Mouse (Mus musculus): ENCODE data around the gene Gid8.

Gid8 gene

DNA sequence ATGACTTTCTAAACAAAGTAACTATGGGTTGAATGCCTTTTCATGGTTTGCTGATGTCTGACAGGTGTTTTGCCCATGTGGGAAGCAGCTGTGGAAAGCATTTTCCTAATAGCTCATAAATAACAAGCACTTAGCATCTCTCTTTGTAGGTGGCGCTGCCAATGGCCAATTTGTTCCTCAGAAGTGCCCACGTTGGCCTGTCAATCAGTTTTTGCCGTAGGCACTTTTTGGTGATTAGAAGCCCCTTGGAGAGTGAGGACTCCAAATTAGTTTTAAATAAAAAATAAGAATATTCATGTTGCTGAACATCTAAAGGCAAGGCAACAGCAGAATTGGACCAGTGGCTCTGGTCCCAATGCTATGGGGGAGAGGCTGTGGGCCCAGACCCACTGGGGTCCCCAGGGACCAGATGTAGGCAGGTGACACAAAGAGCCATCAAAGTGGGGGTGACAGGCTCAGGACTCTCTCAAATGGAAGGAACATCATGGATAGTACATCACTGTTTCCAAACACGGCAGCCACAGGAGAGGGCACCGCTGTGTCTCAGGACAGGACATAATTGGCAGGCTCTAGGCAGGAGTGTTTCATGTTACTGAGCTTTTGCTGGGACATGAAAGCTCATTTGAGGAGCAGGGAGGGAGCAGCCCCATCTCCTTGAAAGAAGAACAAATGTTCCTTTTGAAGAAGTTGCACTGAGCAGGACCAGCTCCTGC lies 45.2 kb downstream of the Gid8 start:
- no peak for DNase-seq

DNA sequence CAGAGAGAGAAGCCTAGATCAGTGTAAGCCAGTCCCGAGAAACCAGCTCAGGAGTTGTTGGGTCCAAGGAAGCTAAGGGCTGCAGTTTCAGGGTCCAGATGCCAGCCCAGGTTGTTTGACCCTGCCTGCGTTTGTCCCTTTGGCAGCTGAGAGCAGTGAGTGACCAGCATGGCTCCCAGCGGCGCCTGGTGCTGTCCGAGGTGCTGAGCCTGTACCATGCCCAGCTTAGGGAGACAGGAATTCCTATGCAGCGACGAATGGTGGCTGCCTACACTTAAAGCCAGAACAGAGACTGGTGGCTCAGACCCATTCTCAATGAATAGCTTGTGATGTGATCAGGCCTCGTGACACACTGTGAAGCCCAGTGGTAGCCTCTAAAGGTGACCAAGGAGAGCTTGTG lies 46.0 kb downstream of the Gid8 start:
- DNase-seq = peak in 1 of 2 experiments; percentile 57

DNA sequence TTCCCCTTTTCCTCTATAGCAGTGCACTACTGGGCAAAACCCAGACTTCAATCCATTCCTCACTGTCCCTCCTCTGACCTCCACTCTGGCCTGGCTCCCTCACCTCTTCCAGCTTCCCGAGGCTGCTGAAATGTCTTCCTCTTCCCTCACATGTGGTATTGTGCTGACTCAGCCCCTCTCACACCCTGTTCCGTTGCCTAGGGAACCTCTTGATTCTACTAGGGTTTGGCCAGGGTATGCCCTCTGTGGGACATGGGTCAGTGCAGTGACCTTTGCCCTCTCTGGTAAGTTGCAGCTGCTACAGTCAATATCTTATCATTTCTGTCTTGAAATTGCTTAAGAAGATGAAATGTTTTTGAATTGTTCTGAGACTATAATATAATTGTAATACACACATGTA lies 46.9 kb downstream of the Gid8 start:
- no peak for DNase-seq

DNA sequence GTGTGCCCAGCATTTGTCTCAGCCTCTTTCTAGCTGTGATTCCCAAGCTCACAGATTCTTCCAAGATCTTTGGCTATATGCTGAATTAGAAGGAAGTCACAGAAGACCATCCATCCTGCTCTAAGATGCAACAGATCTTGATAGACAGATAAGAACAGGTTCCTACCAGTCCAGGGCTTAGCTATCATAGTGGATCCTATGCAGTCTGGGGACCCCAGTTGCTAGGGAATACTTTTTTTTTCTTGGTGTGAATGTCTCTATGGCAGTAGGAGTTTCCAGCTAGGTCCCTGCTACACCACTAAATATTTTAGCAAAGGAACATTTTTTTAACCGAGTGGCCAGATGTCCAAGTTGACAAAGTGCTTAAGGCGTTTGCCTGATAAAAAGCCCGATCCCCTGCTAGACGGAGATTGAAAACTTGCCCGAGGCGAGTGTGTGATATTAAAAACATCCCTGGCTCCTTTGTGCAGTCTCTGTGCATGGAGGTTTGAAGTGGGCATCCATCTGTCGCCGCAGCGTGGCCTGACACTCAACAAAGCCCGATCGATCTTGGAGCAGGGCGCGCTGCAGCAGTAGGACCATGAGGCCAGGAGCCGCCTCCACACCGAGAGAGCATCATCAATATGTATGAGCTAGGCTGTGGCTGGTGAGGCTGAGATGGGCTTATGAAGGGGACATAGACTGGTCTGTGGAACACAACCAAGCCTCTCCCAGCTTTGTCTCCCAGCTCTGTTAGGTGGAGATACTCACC lies 48.8 kb downstream of the Gid8 start:
- no peak for DNase-seq

DNA sequence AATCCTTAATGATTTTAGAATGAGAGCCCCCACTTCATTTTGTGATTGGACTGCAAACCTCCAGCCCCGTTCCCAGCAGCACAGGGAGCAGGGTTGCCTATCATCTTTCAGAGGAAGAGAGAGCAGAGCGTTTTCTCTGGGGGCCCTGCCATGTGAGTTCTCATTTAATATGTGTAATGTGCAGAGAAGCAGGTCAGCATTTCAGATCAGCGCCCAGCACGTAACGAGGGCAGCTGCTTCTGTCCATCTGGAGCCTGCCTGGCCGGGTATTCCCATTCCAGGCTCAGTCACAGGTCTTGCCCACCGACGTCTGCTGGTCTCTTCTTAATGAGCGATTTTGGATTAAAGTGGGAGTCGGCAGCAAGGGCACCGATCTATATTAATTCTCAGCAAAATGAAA lies 55.1 kb downstream of the Gid8 start:
- DNase-seq = no peak

DNA sequence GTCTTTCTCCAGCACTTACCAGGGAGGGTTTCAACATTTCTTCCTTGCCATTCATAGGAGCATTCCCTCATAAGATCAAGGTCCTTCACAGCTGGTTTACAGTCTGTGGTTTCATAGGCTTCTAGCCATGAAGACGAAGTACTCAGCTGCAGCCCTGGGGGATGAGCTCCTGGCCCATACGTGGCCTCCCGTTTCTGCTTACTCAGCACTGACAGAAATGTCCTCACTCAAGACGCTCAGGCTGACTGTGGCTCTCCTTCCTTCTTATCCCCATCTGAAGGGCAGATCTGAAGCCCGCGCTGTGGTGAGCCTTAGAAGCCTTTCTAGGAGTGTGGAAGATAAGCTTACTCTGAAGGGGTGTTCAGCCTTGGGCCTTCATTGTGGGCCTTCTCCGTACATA lies 55.8 kb downstream of the Gid8 start:
- no peak for DNase-seq

Data from kidney, adult 8-10 months (tissue).